Mouse (Mus musculus) midbrain, postnatal 0 days (tissue): ENCODE data around the gene Adamtsl1. TPM values are rescaled to one million over a fixed set of nuclear protein-coding genes. Genes with fewer than 3 reads are reported as not detected.

ENCODE experiments used
- ATAC-seq: fragments of 200-750 bp; cut with Nextera tagmentation; 2 replicates; pipeline ENCODE4 v1.8.0; 2017; ENCODE audit warnings: moderate number of reproducible peaks, mild to moderate bottlenecking, moderate TSS enrichment, moderate library complexity; ENCODE audit not compliant: low FRiP score
- DNase-seq: peaks from one replicate; pipeline ENCODE4 v3.0.0-alpha.2; 2015; ENCODE audit warnings: low spot score
- H3K27ac ChIP-seq: fragments of 300-500 bp; sonication (generic); 2 replicates; pipeline ENCODE4 v1.5.1; 2014; ENCODE audit warnings: low read depth, mild to moderate bottlenecking, low read length, mixed read lengths
- H3K27me3 ChIP-seq: fragments of 300-500 bp; sonication (generic); 2 replicates; pipeline ENCODE4 v1.6.1; 2014; ENCODE audit warnings: low read length, control low read depth, mixed read lengths; ENCODE audit not compliant: insufficient read depth
- H3K36me3 ChIP-seq: fragments of 300-500 bp; sonication (generic); 2 replicates; pipeline ENCODE4 v1.6.1; 2014; ENCODE audit warnings: low read length, control low read depth, mixed read lengths; ENCODE audit not compliant: insufficient read depth
- H3K4me1 ChIP-seq: fragments of 300-500 bp; sonication (generic); 2 replicates; pipeline ENCODE4 v1.6.1; 2014; ENCODE audit warnings: mild to moderate bottlenecking, control low read depth, antibody characterized with exemption, low read length, mixed read lengths; ENCODE audit not compliant: insufficient read depth
- H3K4me2 ChIP-seq: fragments of 300-500 bp; sonication (generic); 2 replicates; pipeline ENCODE4 v1.6.1; 2014; ENCODE audit warnings: low read depth, mild to moderate bottlenecking, low read length, mixed read lengths; ENCODE audit not compliant: poor library complexity, severe bottlenecking
- H3K4me3 ChIP-seq: fragments of 300-500 bp; sonication (generic); 2 replicates; pipeline ENCODE4 v1.5.1; 2014; ENCODE audit warnings: low read depth, mild to moderate bottlenecking, low read length, moderate library complexity
- H3K9ac ChIP-seq: fragments of 300-500 bp; sonication (generic); replicated peaks from 2 replicates; pipeline ENCODE4 v1.6.1; 2014; ENCODE audit warnings: mild to moderate bottlenecking, low read length, moderate library complexity, mixed read lengths; ENCODE audit not compliant: poor library complexity, severe bottlenecking
- H3K9me3 ChIP-seq: fragments of 300-500 bp; sonication (generic); 2 replicates; pipeline ENCODE4 v1.6.1; 2016; ENCODE audit warnings: low read length, control low read depth
- CTCF ChIP-seq: IDR thresholded peaks from 2 replicates; pipeline ENCODE4 v1.5.1; 2016; ENCODE audit warnings: antibody characterized with exemption, mild to moderate bottlenecking
- WGBS: fragments of 180-500 bp; shearing (Covaris S2); extraction: QIAGEN DNeasy Blood & Tissue Kit; methylation state at CpG from one replicate; pipeline ENCODE4 v1.1.7; 2014; 5-methylcytosine and 5-hydroxymethylcytosine counted together
- polyA plus RNA-seq: library from polyadenylated mRNA; unstranded; fragments of >200 nt; fragmentation: Nextera tagmentation; extraction: Ambion mirVana; gene quantifications from 2 replicates; pipeline ENCODE4 v1.2.1, GENCODE M21; 2015
- total RNA-seq: library from RNA; depleted of rRNA; stranded (reverse); fragments of >200 nt; gene quantifications from 2 replicates; pipeline ENCODE4 v1.2.3, GENCODE M21; 2014

The Adamtsl1 gene
- total and polyA plus RNA-seq, 2 experiments from 2014 or later = 4.9 to 7.3 TPM

DNA sequence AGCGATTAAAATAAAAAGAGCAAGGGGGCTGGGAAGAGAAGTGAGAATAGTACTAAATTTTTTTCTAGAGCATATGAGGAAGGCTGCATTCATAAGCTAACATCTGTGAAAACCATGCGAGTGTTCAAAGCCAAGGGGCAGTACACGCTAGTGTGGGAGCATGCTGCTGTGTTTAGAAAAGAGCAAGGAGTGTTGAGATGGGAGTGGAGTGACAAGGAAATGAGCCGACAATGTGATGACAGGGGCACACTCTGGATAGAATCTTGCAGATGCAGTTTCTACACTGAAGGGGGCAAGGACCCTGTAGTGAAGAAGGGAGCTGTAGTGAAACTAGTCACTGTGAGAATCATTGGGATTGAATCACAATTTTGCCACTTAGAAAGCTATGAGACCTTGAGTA, 172.2 kb downstream of the Adamtsl1 start:
- Histone ChIP-seq H3K27me3 (no peaks in the 10 kb centered on the region), H3K9me3 (no peaks in the 10 kb centered on the region), H3K27ac (no peak overlapping the region), H3K4me1 (no peaks in the 10 kb centered on the region), H3K9ac (no peak overlapping the region), H3K4me3 (no peak overlapping the region), H3K4me2 (no peak overlapping the region), H3K36me3 (no peaks in the 10 kb centered on the region)
- TF ChIP-seq CTCF = no peak
- ATAC-seq (no peak), DNase-seq (no peak)
- 87% methylated on average over 4 of the region's 4 CpGs for WGBS

DNA sequence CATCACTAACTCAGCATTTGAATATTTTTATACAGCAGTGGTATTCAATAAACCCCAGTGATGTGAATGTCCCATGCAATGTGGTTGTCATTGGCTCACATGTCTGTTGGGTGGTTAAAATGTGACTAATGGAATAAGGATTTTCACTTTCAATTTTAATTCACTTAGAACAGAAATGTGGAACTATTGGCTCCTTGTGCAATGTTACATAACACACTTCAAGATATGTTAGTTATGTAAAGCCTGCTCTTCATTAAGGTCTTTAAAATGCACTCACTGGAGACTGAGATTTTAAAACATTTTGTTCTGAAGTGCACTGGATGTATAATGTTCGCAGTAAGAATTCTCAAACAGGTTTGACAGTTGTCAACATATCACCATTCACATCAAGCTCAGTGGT, 181.3 kb downstream of the Adamtsl1 start:
- WGBS = 89% methylated on average over 1 of the region's 1 CpGs
- ATAC-seq (no peak), DNase-seq (no peak)
- H3K9me3 ChIP-seq = no peaks in the 10 kb centered on the region
- no peaks in the 10 kb centered on the region for H3K4me1 ChIP-seq
- no peaks in the 10 kb centered on the region for H3K27me3 ChIP-seq
- no peak overlapping the region for H3K27ac ChIP-seq
- TF ChIP-seq CTCF = no peak
- no peak overlapping the region for H3K9ac ChIP-seq
- H3K4me2 ChIP-seq = no peak overlapping the region
- H3K36me3 ChIP-seq = no peaks in the 10 kb centered on the region
- no peak overlapping the region for H3K4me3 ChIP-seq

DNA sequence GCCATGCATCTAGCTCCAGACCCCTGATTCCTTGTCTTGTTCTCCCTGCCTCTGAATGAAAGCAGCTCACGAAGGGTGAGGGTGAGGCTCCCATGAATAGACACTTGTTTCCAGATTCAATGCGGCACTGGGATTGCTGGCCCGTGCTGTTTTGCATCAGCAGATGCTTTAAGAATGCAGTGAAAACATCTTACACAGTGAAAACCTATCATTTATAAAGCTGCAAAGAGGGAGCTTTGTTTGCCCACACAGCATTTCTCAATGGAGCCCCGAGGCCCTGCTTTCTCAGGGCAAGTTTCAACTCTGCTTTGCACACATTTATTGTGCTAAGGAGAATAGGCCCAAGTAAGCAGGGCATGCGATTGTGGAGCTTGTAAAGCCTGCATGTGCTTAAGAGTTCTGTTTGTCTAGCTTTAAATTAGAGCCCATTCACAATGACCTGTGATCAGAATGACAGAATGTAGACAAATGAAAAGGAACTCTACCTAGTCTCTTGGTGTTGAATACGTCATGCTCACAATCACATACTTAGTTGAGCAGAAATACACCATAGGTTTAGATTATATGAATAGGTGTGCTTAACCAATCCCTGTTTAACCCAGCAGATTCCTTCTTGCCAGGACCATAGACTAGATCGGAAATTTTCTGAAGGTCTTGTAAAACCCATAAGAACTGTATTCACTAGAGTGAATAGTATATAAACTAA, 193.5 kb downstream of the Adamtsl1 start:
- TF ChIP-seq CTCF = no peak
- no peak overlapping the region for H3K4me2 ChIP-seq
- H3K27ac ChIP-seq = no peak overlapping the region
- H3K4me1 ChIP-seq = peaks cover 2% of the 10 kb centered on the region; the same call in 1 of the 2 replicates
- WGBS = 29% methylated on average over 7 of the region's 7 CpGs
- ATAC-seq (peak; percentile 70), DNase-seq (peak; percentile 47)
- no peaks in the 10 kb centered on the region for H3K9me3 ChIP-seq
- no peaks in the 10 kb centered on the region for H3K36me3 ChIP-seq
- H3K4me3 ChIP-seq = no peak overlapping the region
- H3K27me3 ChIP-seq = no peaks in the 10 kb centered on the region
- H3K9ac ChIP-seq = no peak overlapping the region

DNA sequence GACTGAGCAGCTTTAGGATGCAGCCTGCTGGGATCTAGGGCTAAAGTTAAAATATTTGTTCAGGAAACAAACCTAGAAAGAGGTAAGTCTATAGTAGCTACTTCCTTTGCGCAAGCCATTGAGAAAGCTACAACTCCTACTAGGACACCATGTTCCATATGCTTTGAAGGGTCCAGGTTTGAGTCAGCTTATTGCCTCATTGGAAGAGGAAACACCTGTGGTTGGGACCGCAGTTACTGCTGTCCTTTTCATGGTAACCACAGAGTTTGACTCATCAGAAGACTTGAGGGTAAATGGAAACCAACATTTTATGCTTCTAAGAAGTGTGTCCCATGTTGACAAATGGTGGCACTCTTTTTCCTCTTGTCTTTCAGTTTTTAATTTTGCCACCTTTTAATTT, 195.7 kb downstream of the Adamtsl1 start:
- no peak for DNase-seq
- H3K4me2 ChIP-seq = no peak overlapping the region
- WGBS = 95% methylated on average over 2 of the region's 2 CpGs
- no peaks in the 10 kb centered on the region for H3K27me3 ChIP-seq
- H3K36me3 ChIP-seq = no peaks in the 10 kb centered on the region
- no peak overlapping the region for H3K4me3 ChIP-seq
- ATAC-seq = no peak
- no peak overlapping the region for H3K9ac ChIP-seq
- H3K9me3 ChIP-seq = no peaks in the 10 kb centered on the region
- TF ChIP-seq CTCF = no peak
- H3K4me1 ChIP-seq = peaks cover 2% of the 10 kb centered on the region; the same call in 1 of the 2 replicates
- H3K27ac ChIP-seq = no peak overlapping the region

DNA sequence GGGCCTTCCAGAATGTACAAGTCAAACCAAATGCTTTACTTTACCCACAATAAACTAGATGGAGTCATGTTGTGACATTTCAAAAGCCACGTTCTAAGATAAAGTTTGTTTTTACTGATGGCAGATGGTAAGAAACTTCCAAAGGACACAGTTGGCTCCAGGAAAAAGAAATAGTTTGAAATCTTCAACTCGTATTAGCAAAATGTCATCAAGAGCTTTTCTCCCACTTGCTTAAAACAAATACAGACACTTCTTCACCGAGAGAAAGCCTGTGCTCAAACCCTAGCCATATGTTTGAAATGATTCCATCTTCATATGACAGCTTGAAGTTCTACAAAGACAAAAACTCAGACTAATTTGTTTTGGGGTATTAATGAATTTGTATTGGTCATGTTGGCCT, 211.0 kb downstream of the Adamtsl1 start:
- H3K9ac ChIP-seq = no peak overlapping the region
- ATAC-seq = no peak
- 78% methylated on average over 3 of the region's 3 CpGs for WGBS
- H3K4me1 ChIP-seq = no peaks in the 10 kb centered on the region
- no peaks in the 10 kb centered on the region for H3K9me3 ChIP-seq
- no peaks in the 10 kb centered on the region for H3K27me3 ChIP-seq
- no peaks in the 10 kb centered on the region for H3K36me3 ChIP-seq
- H3K4me3 ChIP-seq = no peak overlapping the region
- DNase-seq = no peak
- H3K4me2 ChIP-seq = no peak overlapping the region
- TF ChIP-seq CTCF = no peak
- no peak overlapping the region for H3K27ac ChIP-seq

DNA sequence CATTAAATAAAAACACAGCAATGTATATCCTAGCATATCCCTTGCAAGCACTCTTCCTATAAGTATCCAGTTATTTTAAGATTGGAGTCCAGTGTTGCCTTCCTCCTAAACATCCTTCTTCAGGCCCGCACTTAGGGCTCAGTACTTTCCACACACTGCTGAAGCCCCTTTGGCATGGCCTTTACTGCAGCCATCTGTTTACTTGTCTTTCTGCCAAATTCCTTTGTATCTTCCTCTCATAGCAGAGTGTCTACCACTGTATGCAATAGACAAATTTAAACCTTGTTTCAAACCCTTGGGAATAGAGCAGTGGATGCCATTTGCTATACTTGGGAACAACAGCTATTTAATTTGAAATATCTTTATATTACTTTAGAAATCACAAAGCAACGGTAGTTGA, 213.8 kb downstream of the Adamtsl1 start:
- TF ChIP-seq CTCF = no peak
- Histone ChIP-seq H3K27me3 (no peaks in the 10 kb centered on the region), H3K4me2 (no peak overlapping the region), H3K27ac (no peak overlapping the region), H3K9ac (no peak overlapping the region), H3K4me3 (no peak overlapping the region), H3K4me1 (no peaks in the 10 kb centered on the region), H3K36me3 (no peaks in the 10 kb centered on the region), H3K9me3 (no peaks in the 10 kb centered on the region)
- DNase-seq = peak; percentile 63
- no peak for ATAC-seq
- 70% methylated on average over 2 of the region's 2 CpGs for WGBS
